Mouse (Mus musculus) layer of hippocampus, postnatal 10 days (tissue): ENCODE results near the gene Sox5. TPM values are rescaled to one million over a fixed set of nuclear protein-coding genes. Genes with fewer than 3 reads are reported as not detected.

Source experiments
- DNase-seq, 2 experiments: peaks; one replicate each; pipeline ENCODE4 v3.0.0; 2021; ENCODE audit warnings: low spot score in 2 of 2
- total RNA-seq, 2 experiments: library from RNA; stranded (reverse); gene quantifications; 2 replicates each; pipeline ENCODE4 v1.2.3; 2021

Gene Sox5
- total RNA-seq, 2 experiments from 2014 or later = 57.0 to 61.7 TPM

GRCm38 (mm10) chr6:144338221-144338620, 443.6 kb downstream of the Sox5 start:
- DNase-seq = no peak

DNA sequence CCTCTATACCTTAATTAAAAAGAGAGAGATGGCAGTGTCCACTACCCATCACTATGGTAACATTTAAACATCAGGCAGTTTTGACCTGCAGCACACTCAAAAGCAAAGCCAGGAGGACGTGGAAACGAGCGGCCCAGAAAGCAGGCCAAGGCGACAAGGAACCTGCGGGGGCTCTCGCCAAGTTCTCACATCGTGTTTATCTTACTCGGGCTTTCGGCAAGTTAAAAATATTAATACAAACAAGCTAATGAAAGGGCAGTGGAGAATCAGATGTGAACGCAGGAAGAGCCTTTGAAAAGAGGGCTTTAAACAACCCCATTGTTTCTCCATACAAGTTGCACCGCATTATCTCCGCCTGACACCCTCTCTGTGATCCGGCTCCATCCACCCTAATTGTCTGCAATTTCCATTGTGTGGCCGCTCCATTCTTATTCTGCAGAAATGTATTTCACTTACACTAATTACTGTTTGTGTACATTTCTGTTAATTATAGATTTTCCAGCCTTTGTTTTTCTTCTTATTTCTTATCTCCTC, 444.3 kb downstream of the Sox5 start:
- no peak for DNase-seq

GRCm38 (mm10) chr6:144336789-144337188, 445.0 kb downstream of the Sox5 start:
- DNase-seq = no peak

DNA sequence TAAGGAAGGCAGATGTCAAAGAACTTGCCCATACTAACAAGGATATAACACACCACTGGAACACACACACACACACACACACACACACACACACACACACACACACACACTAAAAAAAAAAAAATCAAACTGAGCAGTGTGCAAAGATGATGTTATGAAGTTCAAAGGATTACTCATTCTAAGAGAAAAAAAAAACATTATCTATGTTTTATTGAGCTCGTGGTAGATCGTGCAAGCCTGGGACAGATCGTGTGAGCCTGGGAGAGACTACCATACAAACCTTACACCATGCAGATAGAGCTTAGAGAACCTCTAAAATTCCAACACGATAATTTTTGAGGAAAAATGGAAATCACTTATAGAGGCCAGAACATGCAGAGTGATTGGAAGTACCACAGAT, 448.6 kb downstream of the Sox5 start:
- DNase-seq = no peak

DNA sequence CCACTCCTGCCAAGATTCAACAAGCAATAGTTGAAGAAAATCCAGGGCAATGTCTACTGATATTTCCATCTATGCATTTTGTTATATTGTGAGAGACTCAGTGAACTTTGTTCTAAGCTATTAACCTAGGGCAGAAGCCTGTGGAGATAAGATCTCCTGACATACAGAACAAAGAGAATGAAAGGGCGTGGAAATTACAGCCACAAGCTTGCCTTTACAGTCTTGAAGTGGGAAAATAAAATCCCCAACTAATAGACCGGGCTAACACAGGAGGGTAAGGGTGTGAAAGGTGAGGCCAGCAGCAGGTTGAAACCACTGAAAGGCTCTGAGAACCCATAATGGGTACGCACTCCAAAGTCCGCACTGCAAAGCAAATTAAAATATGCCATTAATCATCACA, 449.8 kb downstream of the Sox5 start:
- no peak for DNase-seq

- DNase-seq = no peak
These were observed 452.4 kb downstream of the Sox5 start for GRCm38 (mm10) chr6:144329311-144329930.

DNA sequence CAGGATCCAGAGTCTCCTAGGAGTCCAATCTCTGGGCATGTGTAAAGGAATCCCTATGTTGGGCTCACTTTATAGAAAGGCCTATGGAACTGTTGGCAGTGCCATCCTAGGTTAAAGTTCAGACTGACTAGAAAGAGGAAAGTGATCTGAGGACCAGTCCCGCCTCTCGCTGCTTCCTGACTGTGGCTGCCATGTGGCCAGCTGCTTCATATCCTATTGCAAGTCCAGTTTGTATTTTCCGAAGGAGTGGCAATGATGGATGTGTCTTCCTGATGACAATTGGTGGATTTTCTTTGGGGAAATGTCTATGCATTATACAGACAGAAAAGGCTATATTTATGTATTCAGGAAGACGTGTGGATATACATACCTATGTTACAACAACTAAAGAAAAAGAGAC, 453.0 kb downstream of the Sox5 start:
- DNase-seq = no peak

DNA sequence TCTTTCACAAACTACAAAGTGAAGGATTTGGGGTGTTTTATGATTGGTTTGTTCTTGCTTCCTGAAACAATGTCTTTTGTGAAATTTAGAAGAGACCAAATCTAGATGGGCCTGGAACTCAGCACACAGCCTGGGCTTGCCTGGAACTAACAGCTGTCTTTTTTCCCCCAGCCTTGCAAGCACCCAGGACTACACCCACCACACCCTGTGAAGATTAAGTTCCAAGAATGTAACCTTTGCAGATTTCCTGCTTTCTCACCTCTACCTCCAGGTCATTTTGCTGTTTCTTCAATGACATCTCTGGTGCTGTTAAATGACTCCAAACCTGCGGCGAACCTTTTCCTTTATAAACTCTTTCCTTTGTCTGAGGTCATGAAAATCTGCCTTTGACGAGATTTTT, 455.0 kb downstream of the Sox5 start:
- no peak for DNase-seq

DNA sequence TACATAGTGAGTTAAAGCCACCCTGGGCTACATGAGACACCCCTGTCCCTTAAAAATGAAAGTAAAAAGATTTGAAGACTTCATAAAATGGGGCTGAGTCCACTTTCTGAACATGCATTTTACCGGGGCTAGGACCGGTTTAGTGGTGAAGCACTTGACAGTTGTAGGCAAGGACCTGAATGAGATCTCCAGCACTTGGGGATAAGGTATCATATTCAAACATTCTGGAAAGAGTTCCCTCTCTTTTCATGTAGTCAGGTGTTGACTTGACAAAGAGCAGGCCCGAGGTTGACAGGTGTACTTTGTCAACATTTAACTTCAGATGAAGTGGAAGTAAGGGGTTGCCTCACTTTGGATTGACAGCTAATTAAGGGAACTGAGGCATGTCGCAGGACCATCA, 458.4 kb downstream of the Sox5 start:
- no peak for DNase-seq

DNA sequence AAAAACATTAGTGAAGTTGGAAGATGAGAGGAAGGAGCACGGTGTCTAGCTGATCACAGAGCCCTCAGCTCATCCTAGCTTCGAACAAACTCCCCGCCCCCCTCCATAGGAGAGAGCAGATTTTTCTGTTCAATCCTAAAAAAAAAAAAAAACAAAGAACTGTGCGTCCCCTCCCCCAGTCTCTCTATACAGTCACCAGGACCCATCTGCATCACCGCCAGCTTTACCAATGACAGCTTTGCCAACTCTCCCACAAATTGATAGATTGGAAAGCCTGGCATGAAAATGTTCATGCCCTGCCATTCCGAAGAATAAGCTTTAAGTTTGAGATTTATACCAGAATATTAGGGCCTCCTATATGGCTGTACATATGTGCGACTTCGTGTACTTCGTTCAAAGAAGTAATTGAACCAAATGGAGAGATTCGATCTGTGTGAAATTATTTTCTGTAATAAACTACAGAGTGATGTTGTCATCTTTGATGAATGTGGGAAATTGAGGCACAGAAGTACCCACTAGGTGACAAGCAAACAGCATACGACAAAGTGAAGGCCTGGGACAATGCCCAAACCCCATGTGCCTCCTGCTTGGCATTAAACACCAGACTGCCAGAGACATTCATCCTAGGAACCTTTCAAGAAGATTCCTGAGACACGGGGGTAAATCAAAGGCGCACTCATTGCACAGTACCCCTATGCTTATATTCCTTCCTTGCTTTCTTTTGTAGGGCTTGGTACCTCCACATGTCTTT, 459.3 kb downstream of the Sox5 start:
- no peak for DNase-seq

- DNase-seq = no peak
These were observed 461.4 kb downstream of the Sox5 start for GRCm38 (mm10) chr6:144320327-144320726.

DNA sequence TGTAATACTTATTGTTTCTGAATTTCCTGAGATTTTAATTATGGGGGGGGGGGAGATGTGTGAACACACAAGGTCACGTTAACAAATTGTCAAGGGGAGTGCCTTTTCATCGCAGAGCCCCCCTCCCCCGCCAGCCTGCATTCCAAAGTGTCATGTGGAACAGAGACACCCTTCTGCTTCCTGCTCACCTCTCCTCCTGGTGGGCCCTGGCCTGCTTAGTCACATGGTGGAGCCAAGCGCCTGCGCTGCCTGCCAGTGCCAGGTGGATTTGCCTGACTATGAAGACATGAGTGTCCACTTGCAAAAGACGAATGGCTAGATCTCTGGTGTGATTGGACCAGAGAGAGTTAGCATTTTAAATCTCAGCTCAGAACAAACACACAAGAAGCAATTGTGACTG, 462.1 kb downstream of the Sox5 start:
- DNase-seq = no peak

GRCm38 (mm10) chr6:144312781-144313754, 468.7 kb downstream of the Sox5 start:
- DNase-seq = no peak

GRCm38 (mm10) chr6:144312282-144312780, 469.4 kb downstream of the Sox5 start:
- DNase-seq = no peak

GRCm38 (mm10) chr6:144311754-144312153, 470.0 kb downstream of the Sox5 start:
- DNase-seq = no peak

DNA sequence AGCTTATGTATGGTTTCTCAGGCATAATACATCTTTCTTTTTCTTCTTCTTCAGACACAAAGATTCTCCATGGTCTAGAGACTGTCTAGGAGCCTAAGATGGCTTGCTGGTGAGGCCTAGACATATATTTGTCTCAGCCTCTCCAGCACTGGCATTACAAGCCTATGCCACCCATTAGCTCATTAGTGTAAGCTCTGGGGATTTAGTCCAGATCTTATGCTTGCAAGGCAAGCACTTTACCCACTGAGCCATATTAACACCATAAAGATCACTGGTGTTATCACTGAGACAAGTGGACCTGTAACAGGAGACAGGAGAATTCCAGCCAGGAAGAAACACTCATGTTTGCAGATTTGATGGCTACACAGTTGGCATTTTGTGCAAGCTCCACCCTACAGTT, 472.6 kb downstream of the Sox5 start:
- no peak for DNase-seq

DNA sequence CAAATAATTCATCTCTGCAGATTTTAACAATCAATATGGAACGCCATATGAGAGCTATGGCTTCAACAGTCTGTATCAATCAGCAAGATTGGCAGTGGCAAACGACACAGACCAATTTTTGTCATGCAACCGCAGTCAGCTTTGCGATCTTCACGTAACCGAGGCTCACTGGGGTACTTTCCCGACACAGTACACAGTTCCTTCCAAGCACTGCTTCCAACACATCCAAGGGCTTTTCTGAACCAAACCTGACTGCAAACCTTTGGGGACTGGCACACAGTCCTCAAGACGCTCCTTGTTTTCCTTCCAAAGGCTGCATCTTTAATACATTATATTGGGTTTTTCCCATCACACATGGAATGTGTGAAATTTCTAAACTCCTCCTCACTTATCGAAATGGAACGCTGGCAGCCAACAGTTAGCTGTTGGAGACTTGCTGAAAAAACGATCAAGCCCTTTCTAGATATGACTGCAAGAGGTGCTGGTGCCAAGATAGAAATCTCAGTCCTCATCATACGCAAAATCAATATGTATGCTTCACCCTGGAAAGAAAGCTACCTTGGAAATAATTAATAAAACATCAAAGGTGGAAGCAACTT, 474.1 kb downstream of the Sox5 start:
- no peak for DNase-seq

DNA sequence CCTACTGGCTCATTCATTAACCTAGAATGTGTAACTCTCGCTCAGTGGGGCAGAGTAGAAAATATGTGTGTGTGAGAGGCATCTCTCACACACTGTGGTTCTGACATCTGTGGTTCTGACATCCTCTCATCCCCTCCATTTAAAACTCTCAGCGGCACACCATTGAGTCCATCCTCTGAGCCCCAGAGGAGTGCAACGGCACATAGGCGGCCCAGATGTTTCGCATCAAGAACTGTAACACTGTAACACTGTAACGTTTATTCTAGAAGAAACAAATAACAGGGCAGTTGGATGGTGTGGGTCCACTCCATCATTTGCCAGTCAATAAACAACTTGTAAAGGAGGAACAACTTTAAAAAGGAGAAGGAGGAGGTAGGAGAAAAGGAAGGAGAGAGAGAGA, 479.0 kb downstream of the Sox5 start:
- DNase-seq = no peak

DNA sequence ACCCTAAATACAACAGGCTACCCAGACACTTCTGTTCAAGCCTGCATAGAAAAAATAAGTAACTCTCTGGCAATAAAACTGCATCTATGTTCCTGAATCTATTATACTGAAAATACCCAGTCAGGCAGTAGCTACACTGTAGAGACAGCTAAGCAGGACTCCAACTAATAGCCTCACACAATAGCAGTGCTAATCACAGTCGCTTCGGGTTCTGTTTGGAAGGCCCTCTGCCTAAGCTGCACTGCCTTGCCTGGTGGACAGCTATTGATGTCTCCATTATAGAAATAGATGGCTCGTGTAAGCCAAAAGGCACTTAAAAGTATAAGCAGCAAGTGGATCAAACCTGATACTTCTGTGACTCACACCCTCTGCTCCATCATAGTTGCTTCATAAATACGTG, 480.7 kb downstream of the Sox5 start:
- DNase-seq = no peak

DNA sequence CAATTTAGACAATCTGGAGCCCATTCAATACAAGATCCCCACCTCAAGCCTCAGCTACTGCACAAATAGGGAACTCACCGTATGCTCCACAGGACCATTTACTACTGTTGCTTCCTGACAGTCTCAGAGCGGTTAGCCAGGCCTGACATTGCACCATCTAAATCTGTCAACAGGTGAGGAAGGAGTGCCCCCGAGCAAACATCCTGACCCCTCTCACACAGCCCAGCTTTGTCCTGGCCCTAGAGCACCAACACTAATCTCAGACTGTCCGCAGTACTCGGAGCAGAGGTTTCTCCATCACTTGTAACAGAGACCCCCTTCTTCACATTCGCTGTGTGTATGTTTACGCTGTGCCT, 482.3 kb downstream of the Sox5 start:
- no peak for DNase-seq
